Mouse (Mus musculus): ENCODE results near the gene Tomm20. TPM values are rescaled to one million over a fixed set of nuclear protein-coding genes. Genes with fewer than 3 reads are reported as not detected.

Gene Tomm20
- polyA plus RNA-seq, 1 experiment, result 242 TPM

GRCm38 (mm10) chr8:126972102-126972501 is 26.5 kb upstream of the Tomm20 start:
- Histone ChIP-seq H3K4me1 (ENCODE audit: control insufficient read depth, insufficient read depth, insufficient read length, low read length) (peaks cover 4% of the 10 kb centered on the region; the same call in 1 of the 2 replicates), H3K4me3 (ENCODE audit: insufficient read depth, low read depth, low read length) (no peak overlapping the region), H3K27ac (replicated peaks; ENCODE audit: low read depth, low read length) (no peak overlapping the region)

GRCm38 (mm10) chr8:126971314-126971664 is 25.6 kb upstream of the Tomm20 start:
- Histone ChIP-seq H3K4me3 (ENCODE audit: insufficient read depth, low read depth, low read length) (peak overlapping the region; percentile 70), H3K27ac (replicated peaks; ENCODE audit: low read depth, low read length) (peak overlapping the region; percentile 60), H3K4me1 (ENCODE audit: control insufficient read depth, insufficient read depth, insufficient read length, low read length) (peaks cover 4% of the 10 kb centered on the region; the same call in 1 of the 2 replicates)

GRCm38 (mm10) chr8:126970579-126971313 is 25.1 kb upstream of the Tomm20 start, which contains the start of gene Rbm34:
Gene Rbm34 (minus strand): TSS chr8:126971071.
- H3K27ac ChIP-seq (replicated peaks; ENCODE audit: low read depth, low read length), result peak within 1 kb of the TSS; percentile 60
- peaks cover 4% of the 10 kb centered on the region; the same call in 1 of the 2 replicates for H3K4me1 ChIP-seq (ENCODE audit: control insufficient read depth, insufficient read depth, insufficient read length, low read length)
- H3K4me3 ChIP-seq (ENCODE audit: insufficient read depth, low read depth, low read length), result peak within 1 kb of the TSS; percentile 94

GRCm38 (mm10) chr8:126969546-126969945 is 23.9 kb upstream of the Tomm20 start:
- no peak overlapping the region for H3K4me3 ChIP-seq (ENCODE audit: insufficient read depth, low read depth, low read length)
- peaks cover 4% of the 10 kb centered on the region; the same call in 1 of the 2 replicates for H3K4me1 ChIP-seq (ENCODE audit: control insufficient read depth, insufficient read depth, insufficient read length, low read length)
- no peak overlapping the region for H3K27ac ChIP-seq (replicated peaks; ENCODE audit: low read depth, low read length)

GRCm38 (mm10) chr8:126968107-126968506 is 22.5 kb upstream of the Tomm20 start:
- H3K4me3 ChIP-seq (ENCODE audit: insufficient read depth, low read depth, low read length), result no peak overlapping the region
- H3K4me1 ChIP-seq (ENCODE audit: control insufficient read depth, insufficient read depth, insufficient read length, low read length), result peaks cover 4% of the 10 kb centered on the region; the same call in 1 of the 2 replicates
- H3K27ac ChIP-seq (replicated peaks; ENCODE audit: low read depth, low read length), result no peak overlapping the region

- Histone ChIP-seq H3K27ac (replicated peaks; ENCODE audit: low read depth, low read length) (no peak overlapping the region), H3K4me3 (ENCODE audit: insufficient read depth, low read depth, low read length) (no peak overlapping the region), H3K4me1 (ENCODE audit: control insufficient read depth, insufficient read depth, insufficient read length, low read length) (peaks cover 2% of the 10 kb centered on the region; the same call in 1 of the 2 replicates)
Measured at GRCm38 (mm10) chr8:126965246-126965645, 19.6 kb upstream of the Tomm20 start.

- Histone ChIP-seq H3K4me3 (ENCODE audit: insufficient read depth, low read depth, low read length) (no peak overlapping the region), H3K27ac (replicated peaks; ENCODE audit: low read depth, low read length) (no peak overlapping the region), H3K4me1 (ENCODE audit: control insufficient read depth, insufficient read depth, insufficient read length, low read length) (no peaks in the 10 kb centered on the region)
Measured at GRCm38 (mm10) chr8:126962871-126963270, 17.2 kb upstream of the Tomm20 start.

GRCm38 (mm10) chr8:126961516-126961915 is 15.9 kb upstream of the Tomm20 start:
- Histone ChIP-seq H3K4me1 (ENCODE audit: control insufficient read depth, insufficient read depth, insufficient read length, low read length) (no peaks in the 10 kb centered on the region), H3K4me3 (ENCODE audit: insufficient read depth, low read depth, low read length) (no peak overlapping the region), H3K27ac (replicated peaks; ENCODE audit: low read depth, low read length) (no peak overlapping the region)

GRCm38 (mm10) chr8:126951900-126952636 is 6.4 kb upstream of the Tomm20 start:
- H3K27ac ChIP-seq (replicated peaks; ENCODE audit: low read depth, low read length), result no peak overlapping the region
- H3K4me1 ChIP-seq (ENCODE audit: control insufficient read depth, insufficient read depth, insufficient read length, low read length), result no peaks in the 10 kb centered on the region
- no peak overlapping the region for H3K4me3 ChIP-seq (ENCODE audit: insufficient read depth, low read depth, low read length)

GRCm38 (mm10) chr8:126949527-126949926 is 3.9 kb upstream of the Tomm20 start:
- no peak overlapping the region for H3K4me3 ChIP-seq (ENCODE audit: insufficient read depth, low read depth, low read length)
- no peak overlapping the region for H3K27ac ChIP-seq (replicated peaks; ENCODE audit: low read depth, low read length)
- no peaks in the 10 kb centered on the region for H3K4me1 ChIP-seq (ENCODE audit: control insufficient read depth, insufficient read depth, insufficient read length, low read length)

GRCm38 (mm10) chr8:126946444-126946843 is 800 bp upstream of the Tomm20 start:
- Histone ChIP-seq H3K27ac (replicated peaks; ENCODE audit: low read depth, low read length) (no peak overlapping the region), H3K4me1 (ENCODE audit: control insufficient read depth, insufficient read depth, insufficient read length, low read length) (peaks cover 9% of the 10 kb centered on the region), H3K4me3 (ENCODE audit: insufficient read depth, low read depth, low read length) (no peak overlapping the region)

- H3K4me3 ChIP-seq (ENCODE audit: insufficient read depth, low read depth, low read length), result peak overlapping the region; percentile 86
- peaks cover 9% of the 10 kb centered on the region for H3K4me1 ChIP-seq (ENCODE audit: control insufficient read depth, insufficient read depth, insufficient read length, low read length)
- H3K27ac ChIP-seq (replicated peaks; ENCODE audit: low read depth, low read length), result peak overlapping the region; percentile 44
Measured at GRCm38 (mm10) chr8:126944781-126945691, 608 bp downstream of the Tomm20 start.

GRCm38 (mm10) chr8:126943565-126943964 is 2.1 kb downstream of the Tomm20 start:
- H3K4me1 ChIP-seq (ENCODE audit: control insufficient read depth, insufficient read depth, insufficient read length, low read length), result peaks cover 9% of the 10 kb centered on the region
- H3K27ac ChIP-seq (replicated peaks; ENCODE audit: low read depth, low read length), result no peak overlapping the region
- peak overlapping the region; percentile 31 for H3K4me3 ChIP-seq (ENCODE audit: insufficient read depth, low read depth, low read length)

- peaks cover 3% of the 10 kb centered on the region; the same call in 1 of the 2 replicates for H3K4me1 ChIP-seq (ENCODE audit: control insufficient read depth, insufficient read depth, insufficient read length, low read length)
- H3K4me3 ChIP-seq (ENCODE audit: insufficient read depth, low read depth, low read length), result no peak overlapping the region
- H3K27ac ChIP-seq (replicated peaks; ENCODE audit: low read depth, low read length), result no peak overlapping the region
Measured at GRCm38 (mm10) chr8:126937337-126937736, 8.3 kb downstream of the Tomm20 start.

GRCm38 (mm10) chr8:126935932-126936331 is 9.7 kb downstream of the Tomm20 start:
- H3K27ac ChIP-seq (replicated peaks; ENCODE audit: low read depth, low read length), result no peak overlapping the region
- no peak overlapping the region for H3K4me3 ChIP-seq (ENCODE audit: insufficient read depth, low read depth, low read length)
- 0 out of 2 replicates have a peak, but pooled peaks cover 3% of the 10 kb centered on the region for H3K4me1 ChIP-seq (ENCODE audit: control insufficient read depth, insufficient read depth, insufficient read length, low read length)

All from brown adipose tissue, adult 24 weeks (tissue).